Mouse (Mus musculus) urinary bladder, postnatal 36 days (tissue): ENCODE measurements around the gene Paqr7.
"Not testable (repeated sequence)": the region's sequence is repeated elsewhere in the genome, so short reads cannot be mapped to it uniquely, and the experiment has no call there.

Experiments
- DNase-seq, 2 experiments: peaks; one replicate each; pipeline ENCODE4 v3.0.0; 2022; ENCODE audit warnings: low spot score in 2 of 2, mixed read lengths in 1 of 2

Gene Paqr7

DNA sequence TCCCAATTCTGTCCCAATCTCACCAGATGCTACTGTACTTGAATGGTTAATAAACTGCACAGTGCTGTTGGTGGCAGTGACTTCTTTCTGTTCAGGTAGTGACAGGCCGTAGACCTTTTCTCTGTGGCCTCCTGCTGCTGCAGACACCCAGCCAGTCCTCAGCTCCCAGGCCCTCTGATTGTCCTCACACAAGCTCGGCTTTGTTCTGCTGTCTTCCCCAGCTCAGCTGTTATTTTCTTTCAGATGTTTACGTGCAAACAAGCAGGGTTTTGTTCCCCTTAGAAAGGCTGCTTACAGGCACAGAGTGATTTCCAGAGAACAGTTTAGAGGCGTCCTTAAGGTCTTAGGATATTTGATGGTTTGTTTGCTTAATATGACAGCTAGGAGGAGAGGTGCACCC is 22.7 kb upstream of the Paqr7 start:
- no peak for DNase-seq

DNA sequence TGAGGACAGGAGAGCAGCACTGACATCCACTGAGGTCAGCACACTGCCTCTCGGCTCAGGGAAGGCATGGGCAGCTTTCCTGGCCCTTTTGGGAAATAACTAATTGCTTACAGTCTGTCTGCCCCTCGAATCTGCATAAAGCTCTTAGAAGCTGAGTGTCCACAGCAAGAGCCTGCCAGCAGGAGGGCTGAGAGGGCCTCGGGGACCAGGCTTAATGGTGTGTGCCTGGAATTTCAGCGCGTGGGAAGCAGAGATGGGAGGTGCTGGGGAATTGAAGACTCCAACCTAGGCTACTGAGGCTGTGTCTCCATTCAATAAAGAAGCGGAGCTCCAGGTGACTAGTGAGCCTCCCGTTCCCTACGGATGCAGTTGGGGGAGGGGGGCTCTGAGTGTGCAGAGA is 22.3 kb upstream of the Paqr7 start:
- no peak for DNase-seq

DNA sequence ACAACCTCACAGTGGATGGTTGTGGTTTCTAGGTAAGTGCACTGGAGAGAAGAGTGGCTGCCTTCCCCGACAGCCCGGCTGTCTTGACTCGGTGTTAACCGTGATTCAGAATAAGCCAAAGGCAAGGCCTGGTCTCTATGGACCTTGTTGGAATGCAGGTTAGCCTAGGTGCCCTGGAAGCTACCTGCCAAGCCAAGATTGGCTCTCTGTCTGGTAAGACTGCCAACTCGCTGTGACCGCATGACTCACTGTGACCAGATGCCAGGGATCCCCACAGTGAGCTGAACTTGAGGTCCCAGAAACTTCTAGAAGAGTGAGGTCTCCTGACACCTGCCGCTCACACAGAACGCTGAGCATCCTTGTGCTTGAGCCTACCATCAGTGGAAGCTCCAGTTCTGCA is 19.6 kb upstream of the Paqr7 start:
- no peak for DNase-seq

DNA sequence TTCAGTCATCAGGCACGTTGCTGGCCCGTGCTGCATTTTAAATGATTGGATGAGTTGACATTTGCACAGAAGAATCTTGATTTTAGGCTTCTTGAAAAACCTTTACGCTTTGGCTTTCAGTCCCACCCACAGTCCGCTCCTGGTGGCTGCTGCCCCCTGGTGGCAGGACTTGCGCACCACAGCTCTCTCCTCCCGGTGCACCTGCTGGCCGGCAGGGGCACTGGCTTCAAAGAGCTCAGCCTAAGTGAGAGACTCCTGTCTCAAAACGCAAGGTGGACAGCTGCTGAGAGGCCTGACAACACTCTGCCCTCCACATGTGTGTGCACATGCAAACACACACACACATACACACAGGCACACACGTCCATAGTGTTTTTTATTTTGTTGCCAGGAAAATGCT is 18.5 kb upstream of the Paqr7 start:
- peak; percentile 87 to 92 for DNase-seq

DNA sequence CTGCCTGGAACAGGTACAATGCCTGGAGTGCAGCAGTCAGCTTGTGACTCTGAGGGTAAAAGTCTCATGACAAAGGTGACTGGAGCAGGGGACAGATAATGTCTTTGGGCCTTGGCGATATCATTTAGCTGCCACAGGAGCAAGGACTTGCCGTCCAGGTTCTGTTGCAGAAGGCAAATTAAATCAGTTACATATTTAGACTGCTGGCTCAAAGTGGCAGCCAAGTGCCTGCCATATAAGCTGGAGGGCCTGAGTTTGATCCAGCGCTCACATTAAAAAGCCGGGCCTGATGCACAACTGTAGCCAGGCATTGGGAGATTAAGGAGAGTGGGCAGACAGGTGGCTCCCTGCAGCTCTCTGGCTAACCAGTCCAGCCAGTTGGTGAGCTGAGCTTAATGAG is 16.7 kb upstream of the Paqr7 start:
- DNase-seq, result no peak

DNA sequence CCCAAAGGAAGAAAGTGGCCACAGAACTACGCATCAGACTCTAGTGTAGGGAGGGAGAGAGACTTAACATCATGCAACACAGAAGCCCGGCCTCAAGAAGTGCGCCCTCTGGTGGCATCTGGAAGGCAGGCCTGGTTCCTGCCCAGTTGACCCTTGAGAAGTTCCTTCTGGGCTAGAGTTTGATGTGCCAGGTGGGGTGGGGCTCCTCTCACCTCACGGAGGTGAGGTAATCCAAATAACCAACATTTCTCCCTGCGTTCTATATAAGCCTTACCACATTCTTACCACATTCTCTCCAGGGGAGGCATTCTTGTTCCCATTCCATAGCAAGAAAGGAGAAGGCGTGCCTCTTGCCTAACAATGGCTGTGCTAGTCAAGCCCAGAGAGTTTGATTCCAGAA is 15.6 kb upstream of the Paqr7 start:
- DNase-seq, result peak; percentile 57 to 78

DNA sequence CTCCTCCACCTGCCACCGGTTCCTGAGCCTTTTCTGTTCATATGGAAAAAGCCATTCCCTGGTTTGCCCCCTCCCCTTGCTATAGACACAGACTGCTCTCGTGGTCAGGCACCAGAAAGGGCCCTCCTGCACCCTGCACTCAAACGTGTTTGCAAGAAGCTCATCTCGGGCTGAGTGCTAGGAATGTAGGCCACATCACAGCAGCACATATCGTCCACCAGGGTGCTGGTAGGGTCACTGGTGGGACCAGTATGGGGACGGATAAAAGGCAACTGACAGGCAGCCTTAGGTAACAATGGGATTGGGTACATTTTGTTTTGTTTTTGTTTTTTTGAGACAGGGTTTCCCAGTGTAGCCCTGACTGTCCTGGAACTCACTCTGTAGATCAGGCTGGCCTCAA is 15.2 kb upstream of the Paqr7 start:
- DNase-seq, result no peak

DNA sequence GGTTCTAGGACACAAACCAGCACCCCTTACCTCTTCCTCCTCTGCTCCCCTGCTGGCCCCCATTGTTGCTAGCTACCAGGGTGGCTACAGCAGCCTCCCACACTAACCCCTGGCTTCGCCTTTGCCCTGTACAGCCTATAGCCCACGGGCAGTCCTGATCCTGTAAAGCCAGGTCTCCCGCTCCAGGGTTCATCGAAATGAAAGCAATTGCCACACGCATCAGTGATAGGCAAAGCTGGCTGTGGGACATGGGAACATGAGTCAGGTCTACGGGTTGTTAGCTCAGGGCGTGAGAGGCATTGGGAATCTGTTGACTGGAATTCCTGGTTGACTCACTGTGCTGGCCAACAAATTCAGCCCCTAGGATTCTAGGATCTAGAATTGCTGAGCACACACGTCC is 14.1 kb upstream of the Paqr7 start:
- no peak for DNase-seq

DNA sequence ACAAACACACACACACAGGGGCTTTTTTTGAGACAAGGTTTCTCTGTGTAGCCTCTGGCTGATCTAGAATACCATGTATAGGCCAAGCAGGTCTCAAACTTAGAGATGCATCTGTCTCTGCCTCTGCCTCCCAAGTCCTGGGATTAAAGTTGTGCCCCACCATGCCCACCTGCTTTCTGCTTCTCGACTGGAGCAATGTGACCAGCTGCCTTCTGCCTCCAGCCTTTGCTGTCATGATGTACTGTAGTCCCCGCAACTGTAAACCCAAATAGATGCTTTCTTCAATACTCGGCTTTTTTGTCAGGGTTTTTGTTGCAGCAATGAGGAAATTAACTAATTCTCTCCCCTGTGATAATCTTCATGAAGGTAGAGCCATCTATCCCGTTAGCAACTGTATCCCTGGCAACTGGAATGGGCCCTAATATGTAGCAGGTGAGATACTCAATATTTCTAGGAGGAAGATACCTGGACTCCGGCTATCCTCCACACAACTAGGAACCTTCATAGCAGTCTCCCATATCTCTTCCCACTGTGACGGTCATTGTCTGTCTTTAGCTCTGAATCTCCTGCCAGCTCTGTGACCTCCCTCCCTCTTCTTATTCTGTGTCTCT is 13.3 kb upstream of the Paqr7 start:
- no peak for DNase-seq

DNA sequence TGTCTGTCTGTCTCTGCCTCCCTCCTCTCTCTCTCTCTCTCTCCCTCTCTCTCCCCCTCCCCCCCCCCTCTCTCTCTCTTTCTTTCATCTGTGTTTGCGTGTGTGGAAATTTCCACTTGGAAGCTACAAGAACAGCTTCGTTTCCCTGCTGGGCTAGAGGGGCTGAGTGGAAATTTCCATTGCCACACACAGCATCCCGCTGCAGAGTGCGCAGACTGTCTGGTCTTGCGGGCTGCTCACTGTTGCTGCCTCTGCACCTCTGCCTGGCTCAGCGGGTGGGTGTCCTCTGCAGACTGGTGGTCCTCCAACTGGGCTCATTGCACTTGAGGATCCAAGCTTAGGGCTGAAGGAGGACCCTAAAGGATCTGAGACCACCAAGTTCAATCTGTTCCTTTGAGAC is 12.8 kb upstream of the Paqr7 start:
- DNase-seq, result no peak

DNA sequence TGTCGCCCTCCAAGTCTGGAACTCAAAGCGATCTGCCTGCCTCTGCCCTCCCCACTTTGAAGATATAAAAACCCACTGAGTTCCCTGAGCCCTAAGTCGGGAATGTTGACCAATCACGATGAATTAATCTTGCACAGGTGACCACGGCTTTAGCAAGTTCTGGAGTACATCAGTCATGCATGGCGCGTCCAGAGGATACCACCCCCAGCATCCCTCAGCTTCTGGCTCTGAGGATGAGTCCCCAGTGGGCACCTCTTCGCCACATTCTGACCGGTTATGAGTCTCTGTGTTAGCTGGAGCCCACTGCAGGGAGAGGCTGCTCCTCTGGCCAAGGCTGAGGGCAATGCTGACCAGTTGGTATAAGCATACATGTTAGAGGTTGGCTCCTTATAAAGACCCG is 12.3 kb upstream of the Paqr7 start:
- DNase-seq, result no peak

DNA sequence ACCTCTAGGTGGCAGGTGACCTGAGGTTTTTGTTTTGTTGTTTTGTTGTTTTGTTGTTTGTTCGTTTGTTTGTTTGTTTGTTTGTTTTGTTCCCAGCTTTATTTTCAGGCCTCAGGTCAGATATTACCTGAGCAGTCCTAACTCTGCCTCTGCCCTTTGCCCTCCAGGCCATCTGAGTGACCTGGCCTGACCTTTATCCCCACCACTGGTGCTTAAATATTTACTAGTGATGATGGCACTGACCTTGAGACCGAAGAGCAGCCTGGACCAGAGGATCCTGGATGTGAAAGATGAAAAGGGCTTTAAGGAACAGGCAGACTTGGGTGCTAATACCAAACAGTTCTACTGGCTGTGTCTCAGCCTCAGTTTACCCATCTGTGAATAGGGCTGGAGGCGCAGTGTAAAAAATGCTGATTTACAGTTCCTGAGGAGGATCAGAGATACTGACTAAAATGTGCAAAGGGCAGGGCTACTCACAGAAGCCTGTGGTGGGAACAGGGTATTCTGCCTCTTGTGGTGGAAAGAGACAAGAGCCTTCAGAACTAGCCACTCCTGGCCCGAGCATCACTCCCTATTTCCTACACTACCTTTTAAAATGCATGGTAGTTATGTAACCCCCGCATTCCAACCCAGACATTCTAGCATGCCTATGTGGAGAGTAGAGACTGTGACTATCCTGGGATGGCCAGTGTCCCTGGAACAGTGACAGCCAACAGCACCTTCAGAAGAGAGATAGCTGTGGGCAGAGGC is 11.2 kb upstream of the Paqr7 start:
- DNase-seq, result no peak

DNA sequence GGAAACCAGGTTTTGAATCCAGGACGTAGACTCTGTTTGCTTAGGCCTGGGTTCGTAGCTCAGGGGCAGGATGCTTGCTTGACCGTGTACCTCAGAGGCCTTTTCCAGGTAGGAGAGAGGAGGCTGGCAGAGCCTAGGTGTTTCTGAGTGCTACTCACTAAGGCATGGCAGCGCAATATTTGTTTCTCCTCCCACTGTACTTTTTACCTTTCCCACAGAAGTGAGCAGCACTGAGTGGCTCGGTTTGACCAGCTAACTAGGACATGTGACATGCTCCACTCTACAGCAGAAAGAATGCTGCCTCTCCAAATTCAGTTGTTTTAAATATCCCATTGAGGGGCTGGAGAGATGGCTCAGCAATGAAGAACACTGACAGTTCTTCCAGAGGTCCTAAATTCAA is 8.3 kb upstream of the Paqr7 start:
- no peak for DNase-seq

DNA sequence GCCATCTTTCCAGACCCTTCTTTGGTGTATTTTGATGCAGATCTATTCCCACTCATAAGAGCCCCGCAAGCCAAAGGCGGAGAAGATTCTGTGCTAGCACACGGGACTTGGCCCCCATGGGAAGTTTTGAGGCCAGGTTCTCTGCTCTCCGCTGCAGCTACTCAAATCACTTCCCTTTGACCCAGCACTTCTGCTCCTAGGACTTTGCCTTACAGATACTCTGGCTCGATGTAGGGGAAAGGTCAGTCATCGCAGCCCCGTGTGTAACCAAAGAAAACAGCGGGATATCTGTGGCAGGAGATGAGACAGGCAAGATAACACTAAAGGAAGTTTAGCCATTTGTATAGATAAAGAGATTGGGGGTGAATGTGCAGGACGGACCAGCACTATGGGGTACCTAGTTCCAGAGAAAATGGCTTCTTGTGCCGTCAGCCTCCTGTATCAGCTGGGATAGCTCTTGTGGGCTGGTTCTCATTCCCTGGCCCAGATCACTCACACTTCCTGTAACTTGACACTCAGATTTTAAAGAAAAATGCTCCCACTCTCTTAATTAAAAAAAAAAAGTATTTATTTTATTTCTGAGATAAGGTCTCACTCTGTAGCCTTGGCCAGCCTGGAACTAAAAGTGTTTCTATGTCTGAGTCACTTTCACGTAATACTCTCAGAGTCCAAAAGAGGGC is 6.4 kb upstream of the Paqr7 start:
- peak in 1 of 2 experiments; percentile 21 for DNase-seq

DNA sequence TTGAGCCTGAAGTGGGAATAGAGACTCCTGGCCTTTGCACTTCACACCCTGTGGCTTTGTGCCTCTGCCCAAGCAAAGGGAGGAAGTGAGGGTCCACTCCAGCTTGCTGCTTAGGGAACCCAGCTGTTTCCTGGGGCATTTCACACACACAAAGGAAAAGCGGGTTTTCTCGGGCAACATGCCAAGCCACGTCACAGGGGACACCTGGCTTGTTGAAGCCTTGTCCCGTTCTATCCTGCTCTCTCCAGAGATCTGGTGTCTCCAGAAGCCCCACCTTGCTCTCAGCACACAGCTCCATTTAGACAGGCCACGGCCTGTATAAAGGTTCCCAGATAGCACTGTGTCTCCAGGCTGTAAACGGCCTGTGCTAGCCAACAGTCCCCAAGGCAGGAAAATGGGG is 4.8 kb upstream of the Paqr7 start:
- DNase-seq, result peak; percentile 60 to 70

DNA sequence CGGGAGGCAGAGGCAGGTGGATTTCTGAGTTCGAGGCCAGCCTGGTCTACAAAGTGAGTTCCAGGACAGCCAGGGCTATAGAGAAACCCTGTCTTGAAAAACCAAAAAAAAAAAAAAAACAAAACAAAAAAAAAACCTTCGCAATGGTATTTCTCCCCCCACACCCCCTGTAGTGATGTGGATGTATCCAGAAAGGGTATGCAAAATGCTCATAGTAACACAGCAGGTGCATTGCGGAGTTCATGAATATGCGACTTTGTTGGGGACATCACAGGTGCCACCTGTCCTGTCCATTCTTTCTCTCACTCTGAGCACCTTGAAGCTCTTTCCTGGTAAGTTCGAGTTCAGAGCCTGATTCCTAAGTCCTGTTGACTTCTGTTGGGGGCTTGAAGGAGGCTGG is 2.3 kb upstream of the Paqr7 start:
- DNase-seq, result not testable (repeated sequence)

DNA sequence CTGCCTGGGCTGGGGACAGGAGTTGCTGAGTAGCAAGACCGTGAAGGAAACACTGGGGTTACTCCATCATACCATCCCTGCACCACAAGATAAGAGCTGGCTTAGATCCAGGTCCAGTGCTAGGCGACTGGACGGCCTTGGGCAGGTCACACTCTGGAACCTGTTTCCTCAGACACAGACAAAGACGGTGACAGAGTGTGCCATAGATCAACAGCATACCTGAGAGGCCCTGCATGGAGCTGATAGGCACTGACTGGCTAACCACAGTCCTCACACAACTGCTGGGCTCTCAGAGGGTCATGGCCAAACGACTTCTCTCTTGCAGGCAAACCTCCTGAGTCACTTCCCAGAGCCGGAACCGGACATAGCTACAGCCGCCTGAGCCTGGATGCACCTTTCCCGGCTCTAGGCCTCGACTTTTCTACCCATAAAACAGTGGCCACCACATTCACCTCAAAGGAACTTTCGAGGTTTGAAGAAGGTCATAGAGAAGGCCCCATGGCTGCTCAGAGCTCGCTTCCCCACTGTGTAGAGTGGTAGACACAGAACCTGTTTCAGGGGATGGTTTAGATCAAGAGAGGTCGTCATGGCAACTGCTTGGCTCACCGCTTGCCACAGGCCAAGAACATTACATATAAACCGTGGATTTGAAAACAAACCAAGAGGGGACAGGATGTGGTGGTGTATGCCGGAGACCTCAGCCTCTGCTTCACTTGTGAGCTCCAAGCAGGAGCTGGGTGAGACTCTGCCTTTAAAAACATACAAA is 1.5 kb upstream of the Paqr7 start:
- DNase-seq, result peak in 1 of 2 experiments; percentile 41

DNA sequence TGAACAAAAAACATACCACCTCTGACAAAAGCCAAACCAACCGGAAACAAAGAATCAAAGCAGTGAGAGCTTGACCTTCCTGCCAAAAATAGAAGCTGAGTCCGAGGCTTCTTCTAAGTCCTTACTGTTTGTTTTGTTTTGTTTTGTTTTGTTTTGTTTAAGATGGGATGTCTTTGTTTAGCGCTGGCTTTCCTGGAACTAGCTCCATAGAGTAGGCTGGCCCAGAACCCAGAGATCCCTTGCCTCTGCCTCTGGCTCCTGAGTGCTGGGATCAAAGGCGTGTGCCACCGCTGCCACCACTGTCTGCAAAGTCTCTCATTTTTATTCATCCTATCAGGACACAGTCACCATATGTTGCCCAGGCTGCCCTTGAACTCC is 962 bp upstream of the Paqr7 start:
- DNase-seq, result no peak

DNA sequence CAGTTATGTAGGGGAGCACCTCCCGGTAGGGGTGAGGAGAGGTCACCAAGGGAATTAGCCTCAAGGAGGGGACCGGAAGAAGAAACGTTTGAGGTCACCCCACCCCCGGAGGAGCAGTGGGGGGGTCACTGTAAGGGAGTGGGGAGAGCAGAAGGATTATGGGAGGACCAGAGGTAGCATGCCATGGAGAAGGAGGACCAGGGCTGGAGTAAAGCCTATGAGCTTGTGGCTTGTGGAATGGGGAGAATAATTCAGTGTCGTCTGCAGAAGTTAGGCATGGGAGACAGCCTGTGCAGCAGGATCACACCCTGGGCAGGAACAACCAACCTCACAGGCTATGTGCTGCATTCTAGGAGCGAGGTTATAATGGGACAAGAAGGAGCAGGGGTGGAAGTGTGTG is 726 bp downstream of the Paqr7 start:
- no peak for DNase-seq

DNA sequence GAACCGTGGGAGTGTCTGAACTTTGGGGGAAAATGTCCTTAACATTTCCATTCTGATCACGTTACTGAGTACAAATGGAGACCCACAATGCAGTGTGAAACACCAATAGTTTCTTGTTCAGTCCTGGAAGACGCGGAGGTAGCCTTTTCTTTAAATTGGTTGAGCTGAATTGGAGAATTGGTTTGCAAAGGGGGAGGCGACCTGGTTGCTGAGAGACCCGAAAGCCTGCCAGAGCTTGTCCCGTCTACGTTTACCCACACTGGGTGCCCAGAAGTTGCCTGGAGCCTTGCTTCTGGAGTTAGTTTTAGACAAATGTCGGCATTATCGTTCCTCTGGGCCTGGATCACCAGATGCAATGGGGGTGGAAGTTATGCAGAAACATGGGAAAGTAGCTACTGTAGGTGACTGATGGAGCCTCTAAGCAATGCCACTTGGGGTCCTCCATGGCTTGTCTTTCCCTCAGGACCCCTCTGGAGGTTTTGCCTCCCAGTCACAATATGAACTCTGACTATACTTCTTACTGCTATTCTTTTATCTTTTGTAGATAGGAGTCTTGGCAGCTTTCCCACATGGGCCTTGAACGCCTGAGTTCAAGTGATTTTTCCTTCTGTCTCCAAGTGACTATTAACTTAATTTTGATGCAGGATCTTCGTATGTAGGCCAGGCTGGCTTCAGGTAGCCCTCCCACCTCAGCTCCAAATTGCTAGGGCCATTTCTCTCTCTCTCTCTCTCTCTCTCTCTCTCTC is 1.7 kb downstream of the Paqr7 start:
- DNase-seq, result no peak

DNA sequence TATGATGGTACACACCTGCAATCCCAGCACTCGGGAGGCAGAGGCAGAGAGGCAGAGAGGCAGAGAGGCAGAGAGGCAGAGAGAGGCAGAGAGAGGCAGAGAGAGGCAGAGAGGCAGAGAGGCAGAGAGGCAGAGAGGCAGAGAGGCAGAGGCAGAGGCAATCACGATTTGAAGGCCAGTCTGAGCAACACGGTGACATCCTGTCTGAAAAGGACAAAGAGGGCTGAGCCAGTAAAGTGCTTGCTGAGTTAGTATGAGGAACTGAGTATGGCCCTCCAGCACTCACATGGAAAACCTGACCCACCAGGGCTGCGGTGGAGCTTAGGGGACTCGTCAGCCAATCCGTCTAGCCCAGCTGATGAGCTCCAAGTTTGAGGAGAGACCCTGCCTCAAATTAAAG is 2.5 kb downstream of the Paqr7 start:
- DNase-seq, result not testable (repeated sequence)

DNA sequence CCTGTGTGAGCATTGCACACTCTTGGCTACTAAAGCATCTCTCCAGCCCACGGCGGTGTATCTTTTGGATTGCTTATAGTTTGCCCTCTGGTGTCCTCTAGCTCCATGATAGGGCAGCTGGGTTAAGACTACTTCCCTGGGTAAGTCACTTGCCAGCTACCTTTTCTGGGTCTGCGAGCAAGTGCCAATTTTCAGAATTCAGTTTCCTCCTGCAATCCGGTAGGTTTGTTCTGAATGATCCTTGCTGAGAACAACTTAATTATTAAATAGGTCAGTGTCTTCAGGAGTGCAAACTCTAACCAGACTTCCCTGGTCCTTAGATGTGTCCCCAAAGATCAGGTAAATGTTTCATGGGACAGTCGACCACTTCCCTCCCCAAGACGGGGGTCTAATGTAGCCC is 4.6 kb downstream of the Paqr7 start:
- no peak for DNase-seq
